Mouse (Mus musculus): Measurements from ENCODE around the gene Ccdc18.
"Not testable (repeated sequence)": the region's sequence is repeated elsewhere in the genome, so short reads cannot be mapped to it uniquely, and the experiment has no call there.

Ccdc18 gene

DNA sequence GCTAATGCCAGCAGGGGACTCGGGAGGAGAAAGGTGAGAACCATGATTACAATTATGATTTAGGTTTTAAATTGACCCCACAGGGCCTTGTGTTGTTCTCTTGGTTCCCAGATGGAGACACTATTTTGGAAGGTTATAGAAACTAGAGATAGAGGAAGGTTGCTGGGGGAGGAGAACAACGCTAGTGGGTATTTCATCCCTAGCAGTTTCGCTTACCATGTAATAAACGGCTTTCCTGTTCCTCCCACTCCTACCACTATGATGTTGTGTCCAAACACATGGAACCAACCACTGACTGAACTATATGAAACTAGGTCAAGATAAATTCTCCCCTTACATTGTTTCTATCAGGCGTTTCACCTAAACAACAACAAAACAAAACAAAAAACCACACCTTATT lies 122.6 kb downstream of the Ccdc18 start:
- in situ Hi-C loops (cut with MboI, MseI) = loop anchor here (10.0 kb wide), 1 partner anchor 1310 kb away; no protein-coding TSS in a partner anchor

DNA sequence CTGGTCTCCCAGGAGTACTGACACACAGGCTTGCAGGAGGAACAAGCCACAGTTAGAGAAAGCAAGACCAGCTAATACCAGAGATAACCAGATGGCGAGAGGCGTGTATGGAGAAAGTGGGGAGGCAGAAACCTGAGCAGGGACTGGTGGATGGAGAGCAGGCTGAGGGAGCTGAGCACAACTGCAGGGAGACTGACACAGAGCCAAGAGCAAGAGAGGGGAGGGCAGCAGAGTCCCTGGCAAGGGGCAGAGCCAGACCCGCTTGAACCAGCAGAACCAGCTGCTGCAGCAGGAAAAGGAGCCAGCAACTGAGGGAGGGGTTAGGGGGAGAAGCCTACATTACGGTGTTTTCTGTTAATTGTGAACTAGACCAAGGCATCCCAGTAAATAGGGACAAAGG lies 130.0 kb downstream of the Ccdc18 start:
- in situ Hi-C loops (cut with MboI, MseI) = no loop called here

GRCm38 (mm10) chr5:108263785-108264184 lies 131.1 kb downstream of the Ccdc18 start:
- in situ Hi-C loops (cut with MboI, MseI) = not testable (repeated sequence)

DNA sequence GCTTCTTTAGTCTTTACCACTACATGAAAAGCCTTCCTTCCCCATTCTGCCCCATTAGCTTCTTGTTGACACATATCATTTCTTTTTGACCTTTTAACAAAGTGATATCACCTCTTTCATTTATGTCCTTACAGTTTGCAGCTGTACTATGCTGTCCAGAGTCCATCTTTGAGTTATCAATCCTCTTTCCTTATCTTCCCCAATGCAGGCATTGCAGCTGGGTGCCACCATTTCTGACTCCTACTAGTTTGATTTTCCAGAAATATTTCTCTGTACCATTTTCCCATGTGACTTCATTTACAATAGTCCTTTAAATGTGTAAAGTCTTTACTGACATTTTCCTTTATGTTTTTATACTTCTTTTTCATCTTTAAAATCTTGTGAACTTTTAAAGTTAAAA lies 134.3 kb downstream of the Ccdc18 start:
- in situ Hi-C loops (cut with MboI, MseI) = no loop called here

DNA sequence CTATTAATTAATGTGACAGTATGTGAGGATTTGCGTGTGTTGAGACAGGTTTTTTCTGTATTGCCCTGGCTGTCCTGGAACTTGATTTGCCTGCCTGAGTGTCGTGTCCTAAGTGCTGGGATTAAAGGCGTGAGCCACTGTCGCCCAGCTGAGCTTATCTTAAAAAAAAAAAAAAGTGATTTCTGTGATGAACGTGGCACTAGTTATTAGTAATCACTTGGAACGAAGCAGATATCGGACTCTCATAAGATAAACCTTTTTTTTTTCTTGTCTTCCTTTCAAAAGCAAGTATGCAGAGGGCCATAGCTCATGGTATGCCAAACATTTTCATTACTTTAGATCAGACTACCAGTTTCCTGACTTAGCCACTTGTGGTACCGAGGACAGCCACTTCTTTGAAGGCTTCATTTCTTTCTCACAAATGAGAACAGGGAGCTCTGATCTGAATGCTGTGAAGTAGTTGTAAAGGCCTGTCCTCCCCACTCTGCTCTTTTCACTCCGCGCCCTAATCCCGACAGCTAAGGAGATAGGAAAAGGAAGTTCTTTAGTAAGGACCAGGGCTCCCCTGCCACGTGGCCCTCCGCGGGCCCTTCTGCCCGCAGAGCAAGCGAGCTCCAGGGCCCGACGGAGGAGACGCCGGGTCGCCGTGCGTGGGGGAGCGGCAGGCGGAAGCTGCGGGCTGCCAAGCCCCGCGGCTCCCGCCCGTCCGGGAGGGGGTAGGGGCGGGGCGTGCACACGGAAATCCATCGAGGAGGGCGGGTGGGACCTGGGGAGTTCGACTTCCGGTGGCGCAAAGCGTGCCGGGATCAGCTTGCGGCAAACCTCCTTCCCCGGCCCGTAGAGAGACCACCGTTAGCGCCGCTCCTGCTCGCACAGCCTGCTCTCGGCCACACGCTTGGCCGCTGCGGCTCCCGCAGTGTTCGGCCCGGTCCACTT lies 135.7 kb downstream of the Ccdc18 start, which contains the start of gene Dr1:
Gene Dr1, plus strand, starts transcription at position 771 of the 936 bp plus-strand sequence.
- in situ Hi-C loops (cut with MboI, MseI) = no loop called here

- in situ Hi-C loops (cut with MboI, MseI) = no loop called here
Measured at GRCm38 (mm10) chr5:108269063-108269810, 136.6 kb downstream of the Ccdc18 start.

DNA sequence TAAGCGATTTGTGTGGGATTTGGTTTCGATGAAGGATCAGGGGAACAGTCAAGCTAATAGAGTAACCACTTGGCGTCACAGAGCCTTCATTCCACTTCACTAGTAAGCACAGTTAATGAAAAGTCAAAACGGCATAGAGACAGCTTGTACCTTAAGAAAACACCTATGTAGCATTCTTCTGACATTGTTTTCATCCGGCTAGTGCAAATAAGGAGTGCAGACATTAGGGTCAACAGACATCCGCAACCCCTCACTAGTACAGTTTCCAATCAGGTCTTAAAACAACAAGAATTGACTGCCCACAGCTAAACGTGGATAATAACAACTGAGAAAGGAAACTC lies 137.1 kb downstream of the Ccdc18 start:
- in situ Hi-C loops (cut with MboI, MseI) = no loop called here

DNA sequence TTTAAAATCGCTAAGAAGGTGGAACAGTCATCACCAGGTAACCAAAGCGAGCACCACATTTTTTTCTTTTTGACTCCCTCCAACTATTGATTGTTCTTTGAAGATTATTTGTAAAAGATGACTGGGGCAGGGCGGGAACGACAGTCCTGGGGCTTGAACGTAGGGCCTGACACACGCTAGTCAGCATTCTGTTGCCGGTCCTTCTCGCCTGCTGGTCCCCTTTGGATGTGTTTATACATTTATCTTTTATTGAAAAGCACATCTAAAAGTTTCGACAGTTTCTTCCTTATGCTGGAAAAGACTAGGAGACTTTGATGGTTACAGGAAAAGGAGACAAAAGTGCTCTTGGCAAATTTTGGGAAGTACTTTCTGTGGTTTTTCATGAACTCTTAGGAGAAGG lies 137.7 kb downstream of the Ccdc18 start:
- in situ Hi-C loops (cut with MboI, MseI) = no loop called here

DNA sequence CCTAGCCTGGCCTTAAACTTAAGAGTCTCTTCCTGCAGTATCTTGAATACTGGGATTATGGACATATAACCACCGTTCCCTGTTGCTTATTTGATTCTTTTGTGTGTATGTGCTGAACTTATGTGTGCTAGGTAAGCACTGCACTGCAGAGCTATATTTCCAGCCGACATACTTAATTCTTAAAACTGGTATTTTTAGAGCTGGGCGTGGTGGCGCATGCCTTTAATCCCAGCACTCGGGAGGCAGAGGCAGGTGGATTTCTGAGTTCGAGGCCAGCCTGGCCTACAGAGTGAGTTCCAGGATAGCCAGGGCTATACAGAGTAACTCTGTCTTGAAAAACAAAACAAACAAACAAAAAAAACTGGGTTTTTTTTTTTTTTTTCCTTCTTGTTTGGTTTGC lies 138.7 kb downstream of the Ccdc18 start:
- in situ Hi-C loops (cut with MboI, MseI) = not testable (repeated sequence)
